Mouse (Mus musculus): Measurements from ENCODE around the gene Ankrd34c.

GRCm38 (mm10) chr9:89736932-89737705, 1.2 kb downstream of the Ankrd34c start:
- TF ChIP-seq CTCF (IDR thresholded peaks at IDR 0.05; ENCODE audit: control insufficient read depth, insufficient read depth, insufficient replicate concordance, low read depth, low read length), result no peak
- TF ChIP-seq POLR2A (IDR thresholded peaks at IDR 0.05; ENCODE audit: control insufficient read depth, low read depth, low read length), result no peak
